Mouse (Mus musculus) G1E-ER4 (cell line): ENCODE results near the gene Tekt1. TPM values are rescaled to one million over a fixed set of nuclear protein-coding genes. Genes with fewer than 3 reads are reported as not detected.

Experiments used
- GATA1 ChIP-seq: IDR thresholded peaks from one replicate; pipeline ENCODE4 v1.8.0; 2012; ENCODE audit warnings: low read length, inconsistent platforms
- polyA plus RNA-seq: library from polyadenylated mRNA; stranded (reverse); fragments of >175 nt; gene quantifications from 2 replicates; pipeline ENCODE4 v1.2.3, GENCODE M21; 2012

The Tekt1 gene
- polyA plus RNA-seq: not detected in 2 replicates

DNA sequence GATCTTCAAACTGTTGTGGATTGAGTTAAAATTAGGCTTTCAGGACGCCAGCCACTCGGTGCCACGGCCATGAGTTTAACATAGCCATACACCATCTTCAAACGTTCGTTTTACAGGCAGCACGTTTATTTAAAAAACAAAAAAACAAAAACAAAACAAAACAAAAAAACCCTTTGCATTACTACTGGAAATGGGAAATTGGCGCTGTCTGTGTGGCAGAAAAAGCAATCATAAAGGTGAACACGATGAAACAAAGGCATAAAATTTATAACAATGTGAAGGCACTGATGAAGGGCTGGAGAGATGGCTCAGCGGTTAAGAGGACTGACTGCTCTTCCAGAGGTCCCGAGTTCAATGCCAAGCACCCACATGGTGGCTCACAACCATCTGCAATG lies at the start of gene Tekt1:
Tekt1 (minus strand) TSS at position 96 of the 395 bp plus-strand sequence.
- TF ChIP-seq GATA1: no peak

DNA sequence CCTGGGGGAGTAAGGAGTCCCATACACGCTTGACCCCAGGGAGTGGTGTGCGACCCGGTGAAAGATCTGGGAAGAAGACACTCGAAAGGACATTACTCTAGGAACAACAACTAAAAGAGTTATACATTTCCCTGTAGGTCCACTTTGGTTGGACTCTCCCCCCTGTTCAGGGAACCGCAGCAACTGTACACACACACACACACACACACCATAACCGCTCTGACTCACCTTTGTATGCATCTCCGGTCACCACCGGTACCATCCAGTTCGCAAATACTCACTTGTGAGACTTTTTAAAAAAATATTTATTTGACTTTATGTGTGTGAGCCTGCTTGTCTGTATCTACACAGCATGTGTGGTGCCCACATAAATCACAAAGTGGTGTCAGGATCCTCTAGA lies 49.7 kb upstream of the Tekt1 start:
- no peak for TF ChIP-seq GATA1

DNA sequence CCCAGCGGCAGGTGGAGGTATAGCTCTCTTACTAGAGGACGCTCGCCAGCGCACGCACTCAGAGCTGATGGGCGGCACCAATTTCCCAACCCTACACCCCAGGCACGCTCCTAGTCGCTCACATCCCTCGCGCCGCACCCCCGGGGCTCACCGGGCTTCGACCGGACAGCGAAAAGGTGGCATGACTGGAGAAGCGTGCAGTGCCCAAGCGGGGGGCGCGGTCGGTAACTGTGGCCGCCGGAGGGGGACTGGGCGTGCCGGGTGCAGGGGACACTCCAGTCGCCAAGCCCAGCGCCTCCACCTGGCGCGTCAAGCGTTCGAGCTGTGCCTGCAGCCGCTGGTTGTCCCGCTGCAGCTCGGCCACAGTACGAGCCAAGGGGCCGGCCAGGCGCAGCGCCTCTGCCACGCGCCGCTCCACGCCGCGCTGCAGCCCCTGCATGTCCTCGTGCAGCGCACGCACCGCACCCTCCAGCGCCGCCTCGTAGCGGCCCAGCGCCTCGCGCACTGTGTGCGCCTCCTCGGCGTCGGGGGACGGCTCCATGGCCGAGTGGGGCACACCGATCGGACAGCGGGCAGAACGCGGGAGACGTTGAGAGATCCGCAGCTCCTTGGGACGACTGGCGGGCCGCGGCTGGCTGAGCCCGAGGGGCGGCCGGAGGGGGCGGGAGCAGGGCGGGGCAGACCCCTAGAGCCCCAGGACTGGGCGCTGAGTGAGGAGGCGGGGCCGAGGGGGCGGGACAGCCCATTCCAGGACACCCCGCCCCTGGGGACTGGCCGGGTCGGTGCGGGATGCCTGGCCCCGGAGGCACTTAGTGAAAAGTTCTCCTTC lies 49.1 kb upstream of the Tekt1 start, which contains the start of gene Smtnl2:
Smtnl2 (minus strand) TSS at position 621 of the 829 bp plus-strand sequence.
- TF ChIP-seq GATA1: no peak

DNA sequence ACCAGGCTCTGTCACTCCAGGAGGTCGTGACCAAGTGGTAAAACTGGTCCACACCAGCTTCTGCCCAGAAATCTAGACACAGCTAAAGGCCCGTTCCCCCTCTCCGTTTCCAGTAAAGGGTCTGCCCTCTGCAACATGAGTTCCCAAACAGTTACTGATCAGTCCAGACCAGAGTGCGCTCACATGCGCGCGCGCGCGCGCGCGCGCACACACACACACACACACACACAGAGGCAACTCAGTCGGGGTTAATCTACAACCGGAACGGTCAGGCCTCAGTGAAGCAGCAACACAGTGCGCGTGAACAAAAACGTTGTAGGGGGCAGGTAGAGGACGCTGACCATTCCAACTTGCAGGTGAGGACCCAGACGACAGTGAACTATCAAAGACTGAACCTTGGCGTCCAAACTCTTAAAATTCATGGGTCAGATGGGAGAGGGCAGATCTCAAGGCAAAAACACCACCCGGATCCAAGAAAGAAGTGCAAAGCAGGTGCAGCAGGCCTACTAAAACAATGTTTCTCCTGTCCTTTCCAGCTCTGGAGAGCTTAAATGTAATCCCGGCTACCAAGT lies 48.4 kb upstream of the Tekt1 start:
- no peak for TF ChIP-seq GATA1

DNA sequence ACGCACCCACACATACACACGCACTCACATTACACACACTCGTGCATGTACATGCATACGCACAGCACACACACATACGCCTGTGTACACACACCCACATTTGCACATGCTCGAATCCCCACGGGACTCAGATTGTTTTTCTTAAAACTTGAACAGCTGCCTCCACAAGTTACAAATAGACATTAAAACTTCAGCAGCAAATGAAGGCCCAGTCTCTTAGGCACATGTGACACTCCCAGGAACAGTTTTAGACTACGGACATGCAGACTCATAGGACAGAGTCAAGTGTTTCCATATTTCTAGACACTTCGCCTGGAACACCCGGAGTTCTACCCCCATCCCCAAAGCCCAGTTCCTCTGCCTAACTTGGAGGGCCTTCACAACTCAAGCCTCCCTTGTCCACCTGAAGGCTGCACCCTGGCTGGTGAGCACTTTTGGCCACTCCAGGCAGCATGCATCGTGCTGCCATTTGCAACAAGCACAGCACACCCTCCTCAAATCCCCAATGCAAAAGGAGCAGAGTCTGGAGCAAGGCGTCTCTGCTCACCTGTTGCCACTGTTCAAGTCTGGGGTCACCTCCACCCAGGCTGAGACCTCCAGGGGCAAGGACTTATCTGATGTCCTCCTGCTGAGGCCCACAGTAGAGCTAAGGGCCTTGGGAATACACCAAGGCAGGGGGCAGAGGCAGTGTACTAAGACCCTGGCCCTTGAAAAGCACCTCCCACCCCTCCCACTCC lies 47.6 kb upstream of the Tekt1 start:
- no peak for TF ChIP-seq GATA1

DNA sequence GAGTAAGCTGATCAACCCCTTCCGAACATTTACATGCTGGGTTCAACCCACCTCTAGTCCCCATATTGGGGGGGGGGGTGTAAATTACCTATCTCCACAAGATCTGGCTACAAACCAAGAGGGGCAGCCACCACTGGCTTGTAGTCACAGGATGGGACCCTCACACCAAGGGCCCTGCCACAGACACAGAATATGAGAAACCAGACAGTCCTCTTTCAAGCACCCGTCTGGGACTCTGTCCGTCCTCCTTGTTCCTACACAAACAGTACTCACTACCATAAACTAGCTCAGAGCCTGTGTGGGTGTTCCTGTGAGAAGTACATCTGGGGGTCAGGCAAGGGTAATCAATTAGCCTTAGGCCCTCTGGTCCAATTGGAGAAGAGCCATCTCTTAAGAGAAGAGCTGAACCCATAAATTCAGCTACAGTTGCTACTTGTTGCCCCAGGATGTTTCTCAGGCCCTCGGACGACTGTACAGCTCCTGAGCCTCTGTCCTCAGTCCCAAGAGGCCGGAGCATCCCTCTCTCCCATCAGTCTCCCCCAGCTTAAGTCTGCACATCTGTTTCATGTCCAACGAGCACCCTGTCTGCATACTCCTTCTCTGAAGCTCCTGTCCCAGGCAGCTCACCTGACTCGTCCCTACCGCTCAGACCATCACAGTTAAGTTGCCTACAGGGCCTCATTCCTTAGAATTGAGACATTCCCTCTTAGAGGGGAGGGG lies 46.4 kb upstream of the Tekt1 start:
- TF ChIP-seq GATA1: no peak

DNA sequence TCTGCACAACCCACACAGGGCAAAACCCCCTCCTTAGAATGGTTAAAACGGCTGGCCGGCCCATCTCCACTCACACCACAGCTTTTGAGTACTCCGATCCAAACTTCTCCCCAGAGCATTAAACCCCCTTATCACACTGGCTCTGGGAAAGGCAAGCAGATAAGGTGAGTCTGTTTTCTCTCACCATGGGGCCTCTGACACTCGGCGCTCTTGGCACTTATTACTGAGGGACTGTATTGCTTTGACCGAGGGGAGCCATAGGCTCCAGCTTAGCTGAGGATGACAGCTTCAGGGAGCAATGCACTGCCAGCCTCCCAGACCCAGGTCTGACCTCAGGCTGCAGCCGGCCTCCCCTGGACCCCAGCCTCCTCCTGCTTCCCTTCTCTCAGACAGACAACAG lies 45.3 kb upstream of the Tekt1 start:
- no peak for TF ChIP-seq GATA1

DNA sequence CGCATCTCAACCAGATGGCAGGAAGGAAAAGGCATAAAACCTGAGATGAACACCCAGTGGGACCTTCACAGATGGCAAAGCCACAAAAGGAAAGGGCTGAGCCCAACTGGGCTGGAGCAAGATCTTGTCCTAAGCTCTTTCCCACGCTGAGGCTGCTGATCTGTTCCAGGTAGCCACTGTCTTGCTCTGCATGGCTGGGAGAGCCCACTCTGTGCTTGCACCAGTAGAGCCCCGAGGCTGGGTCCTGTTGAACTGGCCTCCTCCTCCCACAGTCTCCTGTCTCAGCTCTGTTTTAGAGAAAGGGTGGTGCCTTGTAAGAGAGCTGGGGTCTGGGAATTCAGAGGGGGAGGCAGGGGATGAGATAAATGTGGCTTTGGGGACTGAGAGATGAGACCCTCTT lies 44.8 kb upstream of the Tekt1 start:
- no peak for TF ChIP-seq GATA1

DNA sequence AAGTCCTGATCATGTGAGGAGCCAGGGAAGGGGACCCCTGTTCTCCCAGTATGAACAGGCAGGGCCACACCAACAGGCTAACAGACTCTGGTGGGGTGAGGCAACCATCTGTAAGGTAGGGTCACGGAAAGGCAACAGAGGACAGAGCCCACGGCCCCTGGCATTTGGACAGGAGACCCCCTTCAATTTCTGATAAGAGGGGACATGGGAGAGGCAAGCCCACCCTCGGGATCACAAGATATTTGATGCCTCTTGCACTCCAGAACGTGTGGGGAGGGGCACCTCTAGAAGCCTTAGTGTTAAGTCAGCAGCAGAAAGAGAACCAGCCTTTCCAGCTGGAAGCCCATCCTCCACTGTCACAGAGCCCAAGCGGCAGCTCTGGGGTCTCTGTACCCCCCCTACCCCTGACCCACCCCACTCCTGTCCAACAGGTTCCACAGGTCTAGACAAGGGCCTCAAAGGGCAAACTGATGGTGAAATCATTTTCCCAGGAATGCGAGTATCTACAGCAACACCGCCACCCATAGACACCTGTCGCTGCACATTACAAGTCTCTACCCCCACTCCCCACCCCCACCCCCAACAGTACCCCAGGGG lies 43.9 kb upstream of the Tekt1 start:
- TF ChIP-seq GATA1: no peak

DNA sequence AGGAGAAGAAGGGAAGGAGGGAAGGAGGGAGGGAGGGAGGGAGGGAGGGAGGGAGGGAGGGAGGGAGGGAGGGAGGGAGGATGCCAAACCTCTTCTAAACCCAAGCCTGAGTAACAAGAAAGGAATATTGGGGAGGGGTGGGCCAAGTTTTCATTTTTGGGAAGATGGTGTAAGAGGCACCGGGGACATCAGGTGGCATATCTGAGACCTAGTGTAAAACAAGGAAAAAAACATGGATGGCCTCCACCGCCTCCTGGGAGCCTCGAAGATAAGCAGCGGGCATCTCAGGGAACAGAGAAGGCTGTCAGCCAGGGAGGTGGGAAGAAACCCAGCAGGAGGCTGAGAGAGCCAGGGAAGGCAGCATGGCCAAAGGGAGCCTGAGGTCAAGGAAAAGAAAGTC lies 43.3 kb upstream of the Tekt1 start:
- TF ChIP-seq GATA1: no peak

DNA sequence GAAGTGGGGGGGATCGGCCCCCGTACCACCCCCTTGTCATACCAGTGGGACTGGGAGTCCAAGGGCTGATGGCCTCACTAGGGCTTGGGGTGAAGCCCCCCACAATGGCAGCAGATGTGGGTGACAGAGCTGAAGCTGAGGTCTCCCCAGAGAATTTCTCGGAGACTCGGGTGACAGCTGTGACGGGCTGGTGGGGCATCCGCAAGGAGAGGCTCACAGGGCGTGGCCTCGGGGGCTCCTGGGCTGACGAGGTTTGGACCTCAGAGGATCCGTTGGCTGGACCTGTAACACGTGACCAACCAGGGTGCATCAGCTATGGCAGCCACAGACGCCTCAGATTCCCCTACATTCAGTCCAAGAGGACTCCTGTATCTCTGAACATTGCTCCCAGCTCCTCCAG lies 40.7 kb upstream of the Tekt1 start:
- no peak for TF ChIP-seq GATA1

DNA sequence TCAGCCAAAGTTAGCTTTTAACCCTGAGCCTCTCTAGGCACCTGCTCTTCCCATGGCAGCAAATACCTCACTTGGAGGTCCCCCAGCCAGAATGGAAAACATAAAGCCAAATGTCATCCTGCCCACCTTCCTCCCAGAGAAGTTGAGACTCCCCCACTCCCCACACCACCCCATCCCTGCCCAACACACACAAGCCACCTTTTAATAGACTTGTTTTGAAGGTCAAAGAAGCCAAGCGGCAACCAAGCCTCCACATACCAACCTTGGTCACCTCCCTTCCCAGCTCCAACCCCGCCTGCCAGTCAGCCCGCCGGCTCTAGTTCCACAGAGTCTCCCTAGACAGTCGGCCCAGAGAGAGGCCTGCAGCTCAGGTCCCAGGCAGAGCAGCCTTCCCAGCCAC lies 39.8 kb upstream of the Tekt1 start:
- no peak for TF ChIP-seq GATA1

DNA sequence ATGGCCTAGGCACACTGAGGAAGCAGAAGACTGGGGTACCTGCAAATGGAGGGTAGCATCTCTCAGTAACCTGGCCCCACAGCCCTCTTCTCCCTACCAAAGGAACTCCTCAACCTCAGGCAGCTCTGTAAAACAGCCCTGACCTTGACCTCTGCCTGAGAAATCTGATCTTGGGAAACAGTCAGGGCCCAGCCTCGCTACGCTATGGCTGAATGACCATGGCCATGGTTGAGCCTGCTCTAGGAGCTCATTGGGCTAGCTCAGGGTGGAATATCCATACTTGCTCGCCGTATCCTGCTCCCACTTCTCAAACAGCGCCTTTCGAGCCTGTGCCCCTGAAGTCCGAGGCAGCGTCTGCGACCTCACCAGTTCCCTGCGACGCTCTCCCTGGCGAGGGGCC lies 38.8 kb upstream of the Tekt1 start:
- TF ChIP-seq GATA1: no peak

DNA sequence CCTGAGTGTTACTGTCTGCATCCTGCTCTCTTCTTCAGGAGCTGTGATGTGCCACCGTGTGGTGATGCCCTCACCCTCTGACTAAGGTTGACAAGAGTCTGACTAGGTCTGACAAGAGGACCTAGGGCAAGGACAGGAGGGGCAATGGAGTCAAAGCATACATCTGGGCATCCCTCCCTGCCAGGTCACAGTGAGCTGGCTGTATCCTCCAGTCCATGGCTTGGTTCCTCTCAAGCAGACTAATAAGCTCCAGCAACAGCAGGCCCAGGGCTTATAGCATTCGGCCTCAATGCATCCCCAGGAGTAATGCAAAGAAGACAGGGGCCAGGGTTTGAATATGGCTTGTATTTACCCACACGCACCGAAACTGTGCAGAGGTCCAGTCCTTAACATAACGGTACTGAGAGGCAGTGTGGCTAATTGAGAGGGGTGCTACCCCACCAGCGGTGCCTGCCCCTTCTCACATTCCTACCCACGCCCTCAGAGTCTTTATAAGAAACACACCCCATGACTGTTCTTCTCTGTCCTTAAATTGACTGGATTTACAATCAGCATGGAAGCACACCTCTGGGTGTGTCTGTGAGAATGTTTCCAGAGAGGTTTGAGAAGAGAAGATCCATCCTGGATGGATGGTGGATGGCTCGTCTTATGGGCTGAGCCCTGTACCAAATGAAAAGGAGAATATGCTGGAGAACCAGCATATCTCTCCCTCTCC lies 35.7 kb upstream of the Tekt1 start:
- TF ChIP-seq GATA1: no peak

DNA sequence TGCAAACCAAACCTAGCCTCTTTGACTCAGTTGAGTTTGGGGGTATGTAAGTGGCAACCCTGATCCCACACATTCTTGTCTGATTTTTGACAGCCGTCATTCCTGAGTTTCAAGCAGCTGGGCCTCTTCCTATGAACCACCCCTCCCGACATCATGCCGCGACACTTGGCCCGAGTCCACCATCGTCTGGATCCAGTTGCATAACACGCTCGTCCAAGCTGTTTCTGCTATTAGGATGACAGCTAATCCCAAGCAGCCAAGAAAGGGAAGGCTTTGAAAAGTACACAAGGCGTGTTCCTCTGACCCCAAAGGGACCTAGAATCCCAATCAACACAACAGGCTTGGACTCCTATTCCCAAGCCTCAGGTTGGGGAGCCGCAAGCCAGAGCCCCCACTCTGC lies 34.8 kb upstream of the Tekt1 start:
- TF ChIP-seq GATA1: no peak

DNA sequence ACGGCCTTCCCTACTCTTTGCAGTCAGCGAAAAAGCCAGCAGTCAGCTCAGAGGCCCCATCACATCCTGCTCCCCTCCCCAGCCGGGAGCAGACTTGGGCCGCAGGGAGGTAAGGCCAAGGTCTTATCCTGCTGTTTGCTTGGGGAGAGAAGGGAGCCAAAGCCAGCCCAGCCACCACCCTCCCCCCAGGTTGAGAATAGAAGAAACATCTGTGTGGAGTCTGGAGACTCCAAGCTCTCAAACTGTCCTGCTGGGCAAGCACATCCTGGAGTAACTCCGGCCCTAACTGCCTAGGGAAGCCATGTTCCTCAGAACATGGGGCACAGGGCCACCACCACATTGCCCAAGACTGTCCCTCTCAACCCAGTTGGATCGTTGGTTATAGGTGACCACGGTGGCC lies 34.4 kb upstream of the Tekt1 start:
- TF ChIP-seq GATA1: no peak
